Mouse (Mus musculus): ENCODE measurements at regions not wholly inside any gene's neighbourhood (a gene's known extent, or its start where the extent isn't known, plus 50 kb on each side); places are given as distances from the start of the nearest gene placed in this dataset.
"Not testable (repeated sequence)": the region's sequence is repeated elsewhere in the genome, so short reads cannot be mapped to it uniquely, and the experiment has no call there.

DNA sequence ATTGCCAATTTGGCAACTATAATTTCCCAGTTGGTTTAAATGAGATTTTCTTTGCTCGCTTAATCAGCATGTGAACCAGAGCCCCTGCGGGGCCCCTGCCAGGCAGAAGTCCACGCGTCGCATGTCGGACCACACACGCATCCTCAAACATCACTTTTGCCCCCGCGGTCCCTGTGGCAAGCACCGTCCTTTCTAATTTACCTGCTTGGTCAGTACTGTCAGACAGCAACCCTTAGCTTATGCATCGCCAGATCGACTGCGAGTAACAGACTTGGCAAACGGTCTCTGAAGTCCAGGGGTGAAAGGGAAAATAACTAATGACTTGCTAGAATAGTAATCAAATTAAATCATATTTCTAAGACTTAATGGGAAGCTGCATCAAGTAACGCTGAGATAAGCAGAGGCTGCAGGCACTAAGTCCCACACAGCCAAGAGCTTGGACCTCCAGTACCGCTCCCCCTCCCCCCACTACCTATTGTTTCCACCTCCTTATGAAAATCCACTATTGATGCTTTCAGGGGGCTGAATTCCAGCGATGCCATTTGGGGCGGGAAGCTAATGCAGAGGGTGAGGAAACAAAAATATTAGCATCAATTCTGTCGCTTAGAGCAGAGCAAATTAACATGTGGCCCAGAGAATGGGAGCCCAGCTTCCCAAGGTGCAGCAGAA, 142.0 kb upstream of the Cntnap4 start:
- no peak for DNase-seq (ENCODE audit: inconsistent ontology term)

DNA sequence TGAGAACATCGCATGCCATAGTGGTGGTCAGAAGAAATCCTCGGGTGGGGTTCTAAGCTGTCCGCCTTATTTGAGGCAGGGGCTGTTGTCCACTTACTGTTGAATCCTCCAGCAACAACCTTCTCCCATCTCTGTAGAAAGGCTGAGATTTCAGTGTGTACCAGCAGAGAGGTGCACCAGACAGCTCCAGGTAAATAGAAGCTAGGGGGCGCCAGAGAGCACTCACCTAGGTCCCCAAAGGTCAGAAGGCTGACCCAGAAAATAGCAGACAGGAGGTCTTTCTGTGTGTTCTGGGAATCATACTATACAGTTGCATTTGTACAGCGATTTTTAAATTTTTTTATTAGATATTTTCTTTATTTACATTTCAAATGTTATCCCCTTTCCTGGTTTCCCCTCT, 157.9 kb upstream of the Cntnap4 start:
- DNase-seq (ENCODE audit: inconsistent ontology term) = no peak

DNA sequence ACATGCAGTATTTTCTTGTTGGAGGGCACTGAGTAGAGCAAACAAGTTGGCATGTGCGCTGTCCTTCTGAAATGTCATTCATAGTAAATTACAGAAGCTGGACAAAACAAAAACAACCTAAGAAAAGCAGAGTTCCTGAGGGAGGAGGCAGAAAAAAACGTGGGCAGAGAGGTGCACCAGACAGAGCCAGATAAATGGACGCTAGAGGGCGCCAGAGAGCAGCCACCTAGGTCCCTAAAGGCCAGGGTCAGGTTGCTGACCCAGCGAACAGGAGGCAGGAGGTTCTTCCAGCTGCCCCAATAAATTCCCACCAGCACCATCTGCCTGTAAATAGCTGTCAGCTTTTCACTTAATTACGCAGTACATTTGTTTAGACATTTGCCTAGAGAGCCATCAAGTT, 158.6 kb upstream of the Cntnap4 start:
- DNase-seq (ENCODE audit: inconsistent ontology term) = no peak

DNA sequence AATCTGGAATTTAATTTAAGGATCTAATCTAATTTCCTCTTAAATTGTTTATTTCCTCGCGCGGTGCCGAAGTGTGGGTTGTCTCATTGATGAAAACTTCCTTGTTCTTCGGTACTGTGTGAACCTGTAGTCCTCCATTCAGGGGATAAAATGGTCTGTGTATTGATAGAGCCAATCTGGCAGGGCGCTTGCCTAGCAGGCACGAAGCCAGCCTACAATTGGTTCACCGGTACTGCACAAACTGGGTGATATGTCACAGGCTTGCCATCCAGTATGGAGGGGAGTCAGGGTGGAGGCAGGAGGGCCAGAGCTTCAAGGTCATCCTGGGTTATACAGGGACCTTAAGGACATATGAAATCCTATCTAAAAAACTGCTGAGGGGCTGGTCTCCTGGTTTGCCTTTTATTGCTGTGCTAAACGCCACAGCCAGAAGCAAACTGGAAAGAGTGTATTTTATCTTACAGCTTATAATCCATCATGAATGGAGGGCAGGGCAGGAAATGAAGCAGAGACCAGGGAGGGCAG, 161.6 kb upstream of the Cntnap4 start:
- DNase-seq (ENCODE audit: inconsistent ontology term) = no peak

DNA sequence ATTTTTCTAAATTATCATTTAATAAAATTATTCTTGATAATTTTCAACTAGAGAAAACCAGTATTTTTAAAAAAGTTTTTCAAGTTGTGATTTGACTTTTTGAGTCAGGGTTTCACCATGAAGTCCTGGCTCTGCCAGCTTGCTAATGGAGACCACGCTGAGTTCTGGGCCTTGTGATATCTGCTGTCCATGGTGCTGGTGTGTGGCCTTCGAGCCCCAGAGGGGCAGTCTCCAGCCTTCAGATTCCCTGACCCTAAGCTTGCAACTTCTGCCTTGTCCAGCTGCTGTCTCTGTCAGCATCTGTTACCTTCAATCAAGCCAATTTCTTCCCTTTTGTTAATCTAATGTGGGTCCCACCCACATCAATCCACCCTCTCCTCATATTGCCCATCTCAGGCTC, 165.8 kb upstream of the Cntnap4 start:
- DNase-seq (ENCODE audit: inconsistent ontology term) = no peak

DNA sequence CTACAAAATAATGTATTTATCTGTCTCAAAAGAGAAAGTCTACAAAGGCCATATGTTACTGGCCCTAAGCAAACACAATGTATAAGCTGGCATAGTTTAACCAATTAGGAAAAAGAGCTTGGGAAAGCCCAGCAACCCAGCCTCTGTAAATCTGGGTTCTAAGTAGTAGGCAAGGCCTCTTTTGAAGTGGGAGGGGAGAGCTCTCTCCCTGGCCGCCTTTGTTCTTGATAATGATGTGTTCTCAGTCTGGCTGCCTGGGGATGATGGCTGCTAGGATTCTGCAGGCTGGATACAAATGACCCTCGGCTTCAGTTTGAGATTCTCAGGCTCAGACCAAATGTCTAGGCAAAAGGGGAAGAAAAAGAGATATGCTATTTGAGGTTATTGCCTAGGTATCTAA, 172.4 kb upstream of the Cntnap4 start:
- DNase-seq (ENCODE audit: inconsistent ontology term) = no peak

DNA sequence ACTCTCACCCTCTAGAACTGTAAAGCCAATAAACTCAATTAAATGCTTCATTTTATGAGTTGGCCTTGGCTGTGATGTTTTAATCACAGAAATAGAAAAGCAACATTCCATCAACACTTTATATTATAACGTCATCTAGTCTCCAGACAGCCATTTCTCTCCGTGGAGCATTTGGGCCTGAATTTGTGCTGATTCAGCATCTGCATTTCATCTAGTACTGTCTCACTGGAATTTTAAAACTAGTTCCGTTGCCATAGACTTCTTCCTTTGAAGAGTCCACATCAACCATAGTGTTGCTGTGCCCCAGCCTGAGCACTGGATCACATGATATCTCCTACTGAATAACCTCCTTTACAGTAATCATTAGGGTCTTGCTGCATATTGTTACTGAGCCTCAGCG, 179.7 kb upstream of the Cntnap4 start:
- DNase-seq (ENCODE audit: inconsistent ontology term) = no peak

DNA sequence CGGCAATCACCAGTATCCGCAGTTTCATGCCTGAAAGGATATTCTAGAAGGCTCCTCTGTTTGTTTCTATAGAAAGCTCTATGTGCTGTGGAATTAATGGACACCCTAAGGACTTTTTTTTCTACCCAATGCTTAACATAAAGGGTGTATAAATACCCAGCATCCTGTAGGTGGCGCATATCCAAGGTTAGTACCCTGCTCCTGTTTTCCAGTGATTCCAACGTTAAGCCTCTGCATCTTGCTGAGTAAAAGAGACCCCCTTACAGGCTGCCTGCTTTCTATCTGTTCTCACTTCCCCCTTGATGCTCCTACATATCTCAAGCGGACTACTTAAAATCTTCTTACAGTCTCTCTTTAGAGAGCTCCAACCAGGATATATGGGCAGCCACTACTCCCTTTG, 221.5 kb upstream of the Cntnap4 start:
- DNase-seq (ENCODE audit: inconsistent ontology term) = no peak

DNA sequence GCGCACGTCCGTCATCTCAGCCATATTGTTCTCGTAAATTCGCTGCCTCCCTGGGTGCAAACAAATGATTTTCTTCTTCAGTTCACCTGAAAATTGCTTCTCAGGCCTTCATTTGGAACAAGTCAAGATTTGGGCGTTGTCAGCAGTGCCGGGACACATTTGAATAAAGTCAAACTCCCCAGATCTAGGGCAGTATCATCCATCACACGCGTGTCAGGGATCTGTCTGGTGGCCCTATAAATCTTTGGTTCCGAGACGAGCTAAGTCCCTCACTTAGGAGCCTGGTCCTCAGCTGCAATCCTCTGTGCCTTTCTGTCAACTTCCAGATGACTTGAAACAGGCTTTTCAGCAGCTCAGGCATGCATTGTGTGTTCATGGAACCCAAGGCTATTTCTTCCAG, 236.7 kb upstream of the Cntnap4 start:
- DNase-seq (ENCODE audit: inconsistent ontology term) = no peak

DNA sequence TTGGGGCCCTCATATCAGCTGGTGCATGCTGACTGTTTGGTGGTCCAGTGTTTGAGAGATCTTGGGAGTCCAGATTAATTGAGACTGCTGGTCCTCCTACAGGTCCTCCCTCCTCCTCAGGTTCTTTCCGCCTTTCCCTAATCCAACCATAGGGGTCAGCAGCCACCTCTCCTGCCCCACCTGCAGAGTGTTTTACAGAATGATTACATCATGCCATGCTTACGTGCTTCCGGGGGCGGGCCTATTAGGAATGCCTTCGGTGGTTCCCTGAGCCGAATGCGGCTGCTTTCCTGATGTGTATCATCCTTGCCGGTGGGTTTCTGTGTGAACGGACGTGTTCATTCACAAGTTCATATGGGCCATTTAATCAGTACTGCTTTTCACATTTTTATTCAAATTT, 237.8 kb upstream of the Cntnap4 start:
- DNase-seq (ENCODE audit: inconsistent ontology term) = no peak

DNA sequence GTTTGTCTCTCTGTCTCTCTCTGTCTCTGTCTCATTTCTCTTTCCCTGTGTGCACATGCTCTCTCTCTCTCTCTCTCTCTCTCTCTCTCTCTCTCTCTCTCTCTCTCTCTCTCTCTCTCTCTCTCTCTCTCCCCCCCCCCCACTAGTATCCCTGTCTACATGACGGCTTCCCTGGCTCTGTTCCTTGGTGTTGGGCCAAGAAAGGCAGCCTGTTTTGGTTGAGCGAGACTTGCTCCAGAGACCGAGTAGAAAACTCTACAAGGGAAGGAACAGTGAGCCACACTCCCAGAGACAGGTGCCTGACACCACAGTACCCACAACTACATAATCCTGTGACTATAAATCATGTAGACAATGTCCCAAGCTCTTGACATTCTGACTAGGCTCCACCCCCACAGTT, 260.0 kb upstream of the Cntnap4 start:
- no peak for DNase-seq (ENCODE audit: inconsistent ontology term)

DNA sequence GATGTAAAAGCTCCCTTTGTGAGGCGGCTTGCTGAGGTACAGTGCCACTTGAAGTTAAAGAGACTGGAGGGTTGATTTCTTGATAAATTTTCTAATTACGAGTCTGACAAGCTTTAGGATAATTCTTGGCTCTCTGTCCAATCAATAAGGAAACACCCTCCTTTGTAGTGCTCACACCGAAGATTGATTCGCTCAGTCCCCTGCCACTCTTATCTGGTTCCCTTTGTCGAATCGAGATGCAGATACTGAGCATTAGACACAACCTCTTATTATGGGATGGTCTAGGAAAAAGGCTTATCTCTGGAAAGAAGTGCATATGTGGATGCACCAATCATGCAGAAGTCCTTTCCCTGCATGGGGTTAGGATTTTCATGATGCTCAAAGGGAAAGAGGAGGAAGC, 261.5 kb upstream of the Cntnap4 start:
- DNase-seq (ENCODE audit: inconsistent ontology term) = no peak

DNA sequence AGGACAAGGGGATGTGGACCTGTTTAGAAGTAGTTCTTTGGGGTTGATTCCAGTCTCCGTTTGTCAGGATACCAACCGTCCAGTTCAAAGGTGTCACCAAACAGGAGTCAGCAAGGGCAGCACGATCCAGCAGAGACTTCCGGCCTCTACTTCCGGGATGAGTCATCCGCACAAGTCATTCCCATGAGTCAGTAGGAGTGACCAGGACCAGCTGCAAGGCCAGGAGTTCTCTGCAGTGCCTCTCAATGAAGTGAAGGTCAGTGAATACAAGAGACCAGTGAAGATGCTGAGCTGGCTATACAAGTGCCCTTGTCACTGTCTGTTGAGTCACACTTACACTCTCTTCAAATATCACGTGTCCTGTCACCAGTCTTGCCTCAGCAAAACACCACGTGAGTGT, 272.8 kb upstream of the Cntnap4 start:
- peak; percentile 1 for DNase-seq (ENCODE audit: inconsistent ontology term)

DNA sequence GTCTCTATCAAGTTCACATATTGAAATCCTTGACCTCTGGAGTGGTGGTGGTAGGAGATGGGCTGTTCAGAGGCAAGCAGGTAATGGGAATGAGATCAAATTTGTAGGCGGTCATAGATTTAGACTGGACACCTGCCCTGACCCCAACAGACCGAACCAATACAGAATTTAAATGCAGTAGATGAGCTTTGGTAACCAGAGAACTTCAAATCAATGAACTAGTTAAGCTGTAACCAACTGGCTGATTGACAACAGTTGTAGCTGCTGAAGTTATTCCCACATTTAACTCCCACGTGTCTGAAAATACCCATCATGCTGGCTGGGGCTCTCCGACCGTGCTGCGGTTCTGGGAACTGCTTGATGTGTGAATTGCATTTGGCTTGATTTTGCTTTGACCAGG, 268.5 kb upstream of the Gm6793 start:
- DNase-seq (ENCODE audit: inconsistent ontology term) = no peak

DNA sequence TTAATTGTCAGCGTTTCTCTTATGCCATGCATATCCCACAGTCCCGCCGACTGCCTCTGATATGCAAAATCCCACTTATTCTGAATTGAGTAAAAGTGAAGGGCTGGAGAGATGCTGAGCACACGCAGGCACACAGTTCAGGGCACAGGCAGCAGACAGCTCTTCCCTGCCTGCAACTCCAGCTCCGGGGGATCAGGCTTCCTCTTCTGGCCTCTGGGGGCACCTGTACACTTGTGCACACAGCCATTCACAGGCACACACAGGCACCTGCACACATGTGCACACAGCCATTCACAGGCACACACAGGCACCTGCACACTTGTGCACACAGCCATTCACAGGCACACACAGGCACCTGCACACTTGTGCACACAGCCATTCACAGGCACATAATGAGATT, 254.8 kb upstream of the Gm6793 start:
- DNase-seq (ENCODE audit: inconsistent ontology term) = no peak

DNA sequence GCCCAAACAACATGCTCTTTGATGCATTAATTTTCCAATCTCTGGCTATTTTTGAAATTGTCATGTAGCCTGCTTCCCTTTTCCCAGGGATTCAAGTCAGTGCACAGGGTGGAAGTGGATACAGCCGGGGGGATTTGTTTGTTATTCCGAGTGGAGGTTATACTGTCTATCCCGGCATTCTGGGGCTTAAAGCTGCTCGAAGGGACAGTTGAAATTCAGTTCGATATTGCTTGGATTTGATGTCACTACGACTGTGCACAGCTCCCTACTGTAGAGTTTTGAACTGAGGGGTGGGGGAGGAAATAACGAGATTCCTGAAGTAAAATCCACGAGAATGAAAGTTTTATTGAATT, 254.4 kb upstream of the Gm6793 start:
- DNase-seq (ENCODE audit: inconsistent ontology term) = no peak

DNA sequence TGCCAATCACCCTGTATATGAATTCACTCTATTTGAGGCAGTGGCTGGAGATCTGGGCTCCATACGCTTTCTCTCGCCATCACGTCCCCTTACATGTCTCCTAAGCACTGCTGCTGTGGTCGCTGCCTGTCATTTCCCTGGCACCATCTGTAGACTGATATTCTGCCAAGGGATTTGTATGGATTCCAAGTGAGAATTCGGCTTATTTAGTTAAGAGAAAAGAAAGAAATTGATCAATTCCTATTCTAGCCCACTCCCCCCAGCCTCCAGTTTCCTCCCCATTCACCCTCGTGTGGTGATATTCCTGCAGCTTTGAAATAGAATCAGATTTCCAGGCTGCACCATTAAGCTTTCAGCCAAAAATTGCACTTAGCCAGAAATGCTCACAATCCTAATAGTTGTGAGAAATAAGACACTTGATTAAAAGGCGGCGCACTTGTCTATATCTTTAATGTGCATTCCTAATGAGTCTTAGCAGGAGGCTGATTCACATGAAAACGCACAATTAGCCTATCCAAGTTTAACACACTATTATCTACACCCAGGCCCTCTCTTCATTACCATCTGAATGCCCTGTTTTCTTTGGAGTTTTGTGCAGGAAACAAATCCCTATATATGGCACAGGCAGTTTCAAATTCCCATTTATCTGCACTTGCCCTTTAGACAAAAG, 253.8 kb upstream of the Gm6793 start:
- no peak for DNase-seq (ENCODE audit: inconsistent ontology term)

DNA sequence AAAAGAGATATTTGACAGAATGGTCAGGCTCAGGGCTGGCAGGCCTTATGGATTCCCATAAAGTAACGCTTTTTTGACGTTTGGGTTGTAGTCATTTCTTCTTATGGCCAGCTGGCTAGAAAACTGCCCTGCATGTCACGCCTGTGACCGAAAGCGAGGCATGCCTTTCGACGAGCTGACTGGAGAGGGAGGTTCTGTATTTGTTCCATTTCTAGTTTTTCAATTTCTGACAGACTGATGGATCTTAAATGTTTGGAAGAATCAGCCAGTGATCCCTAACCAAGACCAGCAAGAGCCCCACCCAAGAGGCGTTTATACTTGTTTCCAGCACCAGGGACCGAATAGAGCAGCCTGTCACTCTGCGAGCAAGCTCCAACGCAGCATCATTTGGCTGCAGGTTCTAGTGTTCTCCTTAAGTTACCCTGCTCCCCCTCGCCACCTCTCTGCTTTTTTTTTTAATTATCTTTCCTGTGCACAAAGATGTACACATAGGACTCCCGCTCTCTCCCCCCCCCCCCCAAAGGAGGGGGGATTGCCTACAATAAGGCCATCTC, 243.2 kb upstream of the Gm6793 start:
- DNase-seq (ENCODE audit: inconsistent ontology term) = no peak

DNA sequence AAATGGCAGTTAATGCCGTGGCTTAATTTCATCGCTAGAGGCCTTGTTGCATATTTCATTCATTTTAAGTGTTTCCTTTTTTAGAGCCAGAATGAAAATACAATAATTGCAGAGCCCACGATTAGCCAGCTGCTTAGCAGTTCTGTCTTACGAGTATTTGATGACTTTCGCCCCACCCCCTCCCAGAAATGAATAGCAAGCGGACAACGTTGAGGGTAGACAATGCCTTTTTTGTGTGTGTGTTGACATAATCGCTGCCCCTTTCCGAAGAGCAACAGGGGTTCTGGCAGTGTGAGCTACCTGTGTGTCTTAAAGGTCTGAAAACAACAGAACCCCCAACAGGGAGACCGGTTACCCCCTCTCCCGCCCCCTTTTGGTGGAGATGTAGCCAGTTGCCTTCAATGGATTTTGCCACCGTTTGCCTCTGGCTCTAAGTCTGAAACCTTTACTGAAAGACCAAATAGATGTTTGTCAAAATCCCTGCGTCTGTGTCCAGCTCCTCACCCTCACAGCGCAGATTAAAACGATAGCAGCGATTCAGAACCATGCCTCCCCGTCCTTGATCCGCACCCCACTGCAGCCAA, 242.6 kb upstream of the Gm6793 start:
- peak; percentile 11 for DNase-seq (ENCODE audit: inconsistent ontology term)

DNA sequence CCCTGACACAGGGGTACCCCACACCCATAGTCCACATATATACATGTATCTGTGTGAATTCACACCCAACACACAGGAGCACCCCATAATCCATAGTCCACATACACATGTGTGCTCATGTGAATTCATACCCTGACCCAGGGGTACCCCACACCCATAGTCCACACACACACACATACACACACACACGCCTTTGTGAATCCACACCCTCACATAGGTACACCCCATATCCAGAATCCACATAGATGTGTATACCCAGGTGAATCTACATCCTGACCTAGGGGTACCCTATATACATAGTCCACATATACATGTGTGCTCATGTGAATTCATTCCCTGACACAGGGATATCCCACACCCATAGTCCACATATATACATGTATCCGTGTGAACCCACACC, 231.8 kb upstream of the Gm6793 start:
- DNase-seq (ENCODE audit: inconsistent ontology term) = not testable (repeated sequence)

DNA sequence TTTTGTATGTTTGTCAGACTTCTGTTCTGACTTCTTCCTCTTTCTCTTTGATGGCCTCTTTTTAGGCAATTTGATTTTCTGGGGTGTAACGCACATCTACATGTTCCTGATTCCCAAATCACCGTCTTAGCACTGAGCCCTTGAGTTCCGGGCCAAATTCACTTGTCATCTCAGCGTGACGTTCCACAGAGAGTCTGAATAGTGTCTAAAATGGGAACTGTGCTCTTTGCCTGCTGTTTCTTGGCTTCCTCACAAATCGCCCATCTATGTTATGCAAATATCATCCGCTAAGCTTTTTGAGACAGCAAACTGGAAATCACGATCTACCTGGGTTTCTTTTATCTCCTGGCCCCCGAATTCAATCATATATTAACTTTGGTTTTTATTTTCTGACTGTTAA, 223.8 kb upstream of the Gm6793 start:
- DNase-seq (ENCODE audit: inconsistent ontology term) = no peak

DNA sequence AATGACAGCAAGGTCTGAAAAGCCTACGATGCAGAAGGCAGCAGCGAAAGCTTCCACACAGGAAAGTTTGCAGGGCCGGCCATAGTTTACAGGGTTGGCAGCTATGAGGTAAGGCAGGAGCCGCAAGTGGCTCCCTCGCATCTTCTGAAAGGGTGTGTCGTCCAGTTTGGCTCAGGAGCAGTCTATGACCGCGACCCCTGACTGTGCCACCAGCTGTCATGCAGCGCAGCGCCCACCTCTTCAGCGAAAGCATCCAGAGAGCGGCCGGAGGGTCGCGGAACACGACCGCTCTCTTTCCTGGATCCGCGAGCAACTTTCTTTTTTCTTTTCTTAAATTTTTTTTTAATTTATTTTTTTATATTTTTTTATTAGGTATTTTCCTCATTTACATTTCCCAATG, 221.9 kb upstream of the Gm6793 start:
- DNase-seq (ENCODE audit: inconsistent ontology term) = not testable (repeated sequence)

DNA sequence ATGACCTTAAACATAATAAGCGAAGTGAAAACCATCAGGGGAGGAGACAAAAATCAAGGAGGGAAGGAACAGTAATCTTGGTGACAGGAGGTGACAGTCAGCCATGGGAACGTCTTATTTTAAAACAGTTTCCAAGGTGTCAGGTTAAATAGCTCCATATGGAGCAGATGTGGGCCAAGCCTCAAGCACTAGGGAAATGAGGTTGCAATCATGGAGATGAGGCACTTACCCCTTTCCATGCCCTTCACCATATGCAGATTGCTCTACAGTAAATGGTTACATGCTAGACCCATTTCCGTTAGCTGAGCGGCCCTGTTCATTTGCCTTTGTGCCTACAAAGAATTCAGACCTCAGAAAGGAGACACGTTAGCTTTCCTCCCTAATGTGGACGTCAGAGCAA, 204.8 kb upstream of the Gm6793 start:
- no peak for DNase-seq (ENCODE audit: inconsistent ontology term)

Measured in Muller cell, postnatal 12 days (primary cell).